Mouse (Mus musculus) limb, embryonic 12.5 days (tissue): Measurements from ENCODE around the gene Adipoq. TPM values are rescaled to one million over a fixed set of nuclear protein-coding genes. Genes with fewer than 3 reads are reported as not detected.
"Not testable (repeated sequence)": the region's sequence is repeated elsewhere in the genome, so short reads cannot be mapped to it uniquely, and the experiment has no call there.

Experiments used
- ATAC-seq: fragments of 200-750 bp; cut with Nextera tagmentation; 2 replicates; pipeline ENCODE4 v1.8.0; 2017; ENCODE audit warnings: low read depth, moderate TSS enrichment; ENCODE audit not compliant: insufficient number of reproducible peaks, insufficient read depth, low FRiP score, low TSS enrichment
- H3K27ac ChIP-seq: fragments of 300-500 bp; sonication (generic); 2 replicates; pipeline ENCODE4 v1.5.1; 2016; ENCODE audit warnings: mild to moderate bottlenecking, moderate library complexity
- H3K27me3 ChIP-seq: fragments of 300-500 bp; sonication (generic); 2 replicates; pipeline ENCODE4 v1.6.1; 2016; ENCODE audit warnings: mild to moderate bottlenecking, moderate library complexity
- H3K36me3 ChIP-seq: fragments of 300-500 bp; sonication (generic); 2 replicates; pipeline ENCODE4 v1.6.1; 2016; ENCODE audit warnings: mild to moderate bottlenecking, moderate library complexity
- H3K4me1 ChIP-seq: fragments of 300-500 bp; sonication (generic); replicated peaks from 2 replicates; pipeline ENCODE4 v1.6.1; 2016
- H3K4me2 ChIP-seq: fragments of 300-500 bp; sonication (generic); 2 replicates; pipeline ENCODE4 v1.6.1; 2016; ENCODE audit warnings: mild to moderate bottlenecking, moderate library complexity
- H3K4me3 ChIP-seq: fragments of 300-500 bp; sonication (generic); replicated peaks from 2 replicates; pipeline ENCODE4 v1.5.1; 2016; ENCODE audit warnings: mild to moderate bottlenecking
- H3K9ac ChIP-seq: fragments of 300-500 bp; sonication (generic); replicated peaks from 2 replicates; pipeline ENCODE4 v1.6.1; 2016; ENCODE audit warnings: mild to moderate bottlenecking, moderate library complexity
- H3K9me3 ChIP-seq: fragments of 300-500 bp; sonication (generic); 2 replicates; pipeline ENCODE4 v1.6.1; 2016; ENCODE audit warnings: mild to moderate bottlenecking, moderate library complexity
- whole genome bisulfite sequencing: fragments of 180-500 bp; shearing (Covaris S2); methylation state at CpG from one replicate; pipeline ENCODE4 v1.1.7; 2016; 5-methylcytosine and 5-hydroxymethylcytosine counted together
- polyA plus RNA-seq: library from polyadenylated mRNA; unstranded; fragments of >200 nt; fragmentation: Nextera tagmentation; extraction: Ambion mirVana; gene quantifications from 2 replicates; pipeline ENCODE4 v1.2.1, GENCODE M21; 2016

Adipoq gene
- polyA plus RNA-seq, 1 experiment from 2014 or later, result not detected

DNA sequence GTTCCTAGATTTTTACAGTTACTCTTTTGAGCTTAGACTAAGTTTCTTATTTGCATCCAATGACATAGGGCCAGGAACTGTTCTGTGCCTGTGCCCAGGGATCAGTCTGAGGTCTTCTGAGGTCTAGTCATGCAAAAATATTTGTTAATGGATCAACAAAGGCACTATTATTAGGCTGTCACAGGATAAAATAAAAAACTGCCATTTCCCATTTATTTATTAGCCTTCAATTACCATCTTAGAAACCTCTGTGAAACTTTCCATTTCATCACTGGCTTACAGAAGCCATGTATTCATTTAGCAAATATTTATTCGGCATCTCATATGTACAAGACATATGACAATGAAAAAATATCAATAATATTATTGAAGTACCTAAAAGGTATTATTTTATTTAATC, 20.3 kb downstream of the Adipoq start:
- Histone ChIP-seq H3K36me3 (no peaks in the 10 kb centered on the region), H3K4me1 (no peaks in the 10 kb centered on the region), H3K27me3 (no peaks in the 10 kb centered on the region), H3K4me2 (no peak overlapping the region), H3K27ac (no peak overlapping the region), H3K9ac (no peak overlapping the region), H3K4me3 (no peak overlapping the region), H3K9me3 (no peaks in the 10 kb centered on the region)
- no peak for ATAC-seq
- WGBS, result 90% methylated on average over 1 of the region's 1 CpGs

GRCm38 (mm10) chr16:23167079-23167478, 20.7 kb downstream of the Adipoq start:
- no peak overlapping the region for H3K4me3 ChIP-seq
- WGBS, result 72% methylated on average over 5 of the region's 5 CpGs
- no peaks in the 10 kb centered on the region for H3K36me3 ChIP-seq
- H3K4me1 ChIP-seq, result no peaks in the 10 kb centered on the region
- no peak for ATAC-seq
- no peaks in the 10 kb centered on the region for H3K27me3 ChIP-seq
- H3K9ac ChIP-seq, result no peak overlapping the region
- no peak overlapping the region for H3K4me2 ChIP-seq
- H3K9me3 ChIP-seq, result no peaks in the 10 kb centered on the region
- no peak overlapping the region for H3K27ac ChIP-seq

DNA sequence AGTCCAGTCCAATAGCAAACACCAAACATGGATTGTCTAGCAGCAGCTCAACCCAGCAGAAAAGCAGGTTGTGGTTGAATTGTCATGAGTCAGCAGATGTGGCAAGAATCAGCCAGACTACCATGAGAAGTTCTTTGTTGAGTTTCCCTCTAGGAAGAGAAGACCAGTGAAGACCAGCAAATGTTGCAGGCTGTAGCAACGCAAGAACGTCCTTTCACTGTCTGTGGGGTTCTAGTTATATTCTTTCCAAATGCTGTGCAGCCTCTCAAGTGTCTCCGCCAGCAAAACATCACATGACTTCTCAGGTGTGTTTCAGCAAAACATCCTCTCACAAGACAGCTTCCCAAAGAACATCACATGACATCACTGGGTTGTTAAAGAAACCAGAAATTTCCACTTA, 24.5 kb downstream of the Adipoq start:
- Histone ChIP-seq H3K27me3 (no peaks in the 10 kb centered on the region), H3K9me3 (0 out of 2 replicates have a peak, but pooled peaks cover 7% of the 10 kb centered on the region), H3K4me2 (no peak overlapping the region), H3K9ac (no peak overlapping the region), H3K36me3 (no peaks in the 10 kb centered on the region), H3K27ac (no peak overlapping the region), H3K4me1 (no peaks in the 10 kb centered on the region), H3K4me3 (no peak overlapping the region)
- no peak for ATAC-seq
- WGBS, result 88% methylated on average over 3 of the region's 3 CpGs

GRCm38 (mm10) chr16:23173904-23174303, 27.6 kb downstream of the Adipoq start:
- Histone ChIP-seq H3K9ac (no peak overlapping the region), H3K27ac (no peak overlapping the region), H3K36me3 (no peaks in the 10 kb centered on the region), H3K27me3 (no peaks in the 10 kb centered on the region), H3K4me1 (no peaks in the 10 kb centered on the region), H3K4me2 (no peak overlapping the region), H3K9me3 (0 out of 2 replicates have a peak, but pooled peaks cover 7% of the 10 kb centered on the region), H3K4me3 (no peak overlapping the region)
- no peak for ATAC-seq
- 92% methylated on average over 5 of the region's 5 CpGs for WGBS

DNA sequence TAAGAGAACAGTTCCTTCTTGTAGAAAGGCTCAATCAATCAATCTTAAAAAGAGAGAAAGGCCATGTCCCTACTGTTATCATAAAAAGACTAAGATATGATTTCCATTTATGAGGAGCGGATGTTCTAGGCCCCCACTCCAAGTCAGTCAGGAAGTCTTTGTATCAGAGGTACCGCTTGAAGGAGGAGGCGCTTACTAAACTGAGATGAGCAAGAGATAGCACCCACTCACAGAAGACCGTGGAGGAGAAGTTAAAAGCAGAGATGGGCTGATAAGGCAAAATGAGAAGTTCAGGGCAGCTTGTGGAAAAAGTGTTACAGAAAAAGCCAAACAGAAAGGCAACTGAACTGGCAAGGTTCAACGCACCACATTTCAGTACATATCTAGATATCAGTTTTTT, 28.5 kb downstream of the Adipoq start:
- Histone ChIP-seq H3K4me3 (no peak overlapping the region), H3K4me1 (no peaks in the 10 kb centered on the region), H3K9me3 (0 out of 2 replicates have a peak, but pooled peaks cover 7% of the 10 kb centered on the region), H3K27ac (no peak overlapping the region), H3K4me2 (no peak overlapping the region), H3K36me3 (no peaks in the 10 kb centered on the region), H3K9ac (no peak overlapping the region), H3K27me3 (no peaks in the 10 kb centered on the region)
- 93% methylated on average over 5 of the region's 5 CpGs for WGBS
- no peak for ATAC-seq

DNA sequence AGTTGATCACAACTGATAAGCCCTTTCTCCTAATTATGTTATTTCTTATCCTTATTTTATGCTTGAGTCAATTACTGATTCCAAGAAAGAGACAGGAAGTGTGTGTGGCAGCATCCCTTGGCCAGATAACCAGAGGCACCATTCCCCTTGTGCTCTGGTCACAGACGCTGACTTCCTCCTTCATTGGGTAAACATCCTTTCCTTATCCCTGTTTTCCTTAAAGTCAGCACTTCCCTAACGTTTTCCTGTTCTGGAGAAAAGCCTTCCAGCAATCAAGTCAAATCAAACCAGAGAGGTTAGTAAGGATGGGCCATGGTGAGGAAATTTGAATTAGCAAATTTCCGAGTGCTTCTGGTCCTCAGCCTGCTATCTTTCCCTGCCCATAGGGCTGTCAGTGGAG, 29.6 kb downstream of the Adipoq start:
- Histone ChIP-seq H3K27me3 (no peaks in the 10 kb centered on the region), H3K36me3 (no peaks in the 10 kb centered on the region), H3K9ac (no peak overlapping the region), H3K4me3 (no peak overlapping the region), H3K4me2 (no peak overlapping the region), H3K4me1 (no peaks in the 10 kb centered on the region), H3K9me3 (0 out of 2 replicates have a peak, but pooled peaks cover 7% of the 10 kb centered on the region), H3K27ac (no peak overlapping the region)
- whole genome bisulfite sequencing, result 60% methylated on average over 3 of the region's 3 CpGs
- no peak for ATAC-seq

DNA sequence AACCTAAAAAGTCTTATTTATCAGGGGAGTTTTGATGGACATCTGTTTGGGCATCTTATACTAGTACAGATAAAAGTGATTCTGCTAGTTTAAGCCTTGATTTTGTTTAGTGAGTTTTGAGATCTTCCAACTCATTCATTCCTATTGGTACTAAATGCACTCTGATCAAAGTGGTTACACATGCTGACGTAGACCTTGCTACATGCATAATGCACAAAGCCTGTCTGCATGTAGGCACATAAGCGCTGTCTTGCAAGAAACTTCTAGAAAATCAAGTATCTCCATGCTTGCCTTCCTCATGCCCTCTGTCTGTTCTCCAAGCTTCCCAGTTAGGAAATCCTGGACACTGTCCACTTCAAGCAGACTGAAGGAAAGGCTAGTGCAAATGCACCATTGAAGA, 31.5 kb downstream of the Adipoq start:
- Histone ChIP-seq H3K4me3 (no peak overlapping the region), H3K27me3 (no peaks in the 10 kb centered on the region), H3K9me3 (0 out of 2 replicates have a peak, but pooled peaks cover under 1% of the 10 kb centered on the region), H3K4me1 (no peaks in the 10 kb centered on the region), H3K4me2 (no peak overlapping the region), H3K9ac (no peak overlapping the region), H3K36me3 (no peaks in the 10 kb centered on the region), H3K27ac (no peak overlapping the region)
- 96% methylated on average over 2 of the region's 2 CpGs for WGBS
- ATAC-seq, result no peak

DNA sequence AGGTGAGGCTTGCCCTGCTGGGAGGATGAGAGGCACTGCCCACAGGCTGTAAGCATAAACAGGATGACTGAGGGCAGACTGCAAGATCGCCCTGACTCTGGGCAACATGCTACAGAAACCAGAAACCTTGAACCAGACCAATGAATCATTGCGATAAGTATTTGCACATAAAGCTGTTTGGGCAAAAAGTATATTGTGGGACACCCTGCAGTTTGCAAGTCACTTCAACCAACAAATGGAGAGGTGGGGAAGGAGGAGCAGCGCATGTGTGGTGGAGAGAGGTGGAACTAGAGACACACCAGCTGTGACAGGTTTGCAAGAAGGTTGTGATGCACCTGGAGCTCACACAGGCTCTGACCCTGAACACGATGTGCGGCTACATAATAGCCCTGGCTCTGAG, 32.5 kb downstream of the Adipoq start:
- Histone ChIP-seq H3K36me3 (no peaks in the 10 kb centered on the region), H3K4me1 (no peaks in the 10 kb centered on the region), H3K4me3 (no peak overlapping the region), H3K9ac (no peak overlapping the region), H3K9me3 (no peaks in the 10 kb centered on the region), H3K27me3 (no peaks in the 10 kb centered on the region), H3K27ac (no peak overlapping the region), H3K4me2 (no peak overlapping the region)
- WGBS, result 92% methylated on average over 5 of the region's 5 CpGs
- ATAC-seq, result no peak

DNA sequence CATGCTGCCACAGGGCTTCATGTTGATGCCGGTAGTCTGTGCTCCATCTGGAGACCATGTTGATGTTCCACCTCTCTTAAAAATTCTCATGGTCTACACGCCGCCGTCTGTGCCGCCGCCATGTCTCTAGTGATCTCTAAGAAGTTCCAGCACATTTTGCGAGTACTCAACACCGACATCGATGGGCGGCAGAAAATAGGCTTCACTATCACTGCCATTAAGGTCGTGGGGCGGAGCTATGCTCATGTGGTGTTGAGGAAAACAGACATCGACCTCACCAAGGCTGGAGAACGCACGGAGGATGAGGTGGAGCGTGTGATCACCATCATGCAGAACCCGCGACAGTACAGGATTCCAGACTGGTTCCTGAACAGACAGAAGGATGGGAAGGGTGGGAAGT, 33.1 kb downstream of the Adipoq start:
- not testable (repeated sequence) for ATAC-seq, H3K4me2 ChIP-seq, H3K27ac ChIP-seq, H3K36me3 ChIP-seq, H3K27me3 ChIP-seq, H3K4me3 ChIP-seq, H3K9ac ChIP-seq, H3K9me3 ChIP-seq, H3K4me1 ChIP-seq
- WGBS, result 90% methylated on average over 18 of the region's 18 CpGs

DNA sequence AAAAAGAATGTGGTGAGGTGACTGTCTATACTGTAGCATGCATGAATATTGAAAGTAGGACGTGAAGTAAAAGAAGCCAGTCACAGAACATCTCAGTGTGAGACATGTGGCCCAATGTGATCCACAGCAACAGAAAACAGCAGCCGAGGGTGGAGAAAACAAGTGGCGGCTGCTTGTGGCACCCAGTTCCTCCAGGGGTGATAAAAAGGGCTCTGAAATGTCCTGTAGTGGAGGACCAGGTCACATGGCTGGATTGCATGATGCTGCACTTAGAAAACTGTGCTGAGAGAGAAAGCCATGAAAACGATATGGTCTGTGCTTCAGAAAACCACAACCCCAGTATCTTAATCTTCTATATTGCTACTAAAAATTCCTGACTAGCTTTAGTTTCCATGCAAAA, 34.7 kb downstream of the Adipoq start:
- H3K4me1 ChIP-seq, result no peaks in the 10 kb centered on the region
- no peak overlapping the region for H3K27ac ChIP-seq
- H3K36me3 ChIP-seq, result no peaks in the 10 kb centered on the region
- no peaks in the 10 kb centered on the region for H3K27me3 ChIP-seq
- H3K9me3 ChIP-seq, result no peaks in the 10 kb centered on the region
- ATAC-seq, result no peak
- no peak overlapping the region for H3K4me3 ChIP-seq
- H3K9ac ChIP-seq, result no peak overlapping the region
- 66% methylated on average over 4 of the region's 4 CpGs for WGBS
- no peak overlapping the region for H3K4me2 ChIP-seq

DNA sequence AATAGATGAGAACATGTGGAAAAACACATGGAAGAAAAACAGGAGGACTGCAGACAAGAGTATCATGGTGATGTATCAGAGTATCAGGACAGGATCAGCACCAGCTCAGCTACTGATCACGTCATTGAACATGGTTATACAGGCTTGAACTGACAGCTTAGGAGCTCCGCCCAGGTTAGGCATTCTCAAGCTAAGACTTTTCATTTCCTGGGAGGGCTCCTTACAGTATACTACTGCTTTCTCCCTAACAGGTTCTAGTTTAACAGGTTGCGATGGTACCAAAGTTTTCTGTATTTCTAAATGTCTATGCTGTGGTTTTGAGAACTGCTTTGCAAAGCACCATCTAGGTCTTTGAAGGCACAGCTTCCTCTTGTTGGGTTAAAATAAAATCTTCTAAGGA, 35.2 kb downstream of the Adipoq start:
- no peak overlapping the region for H3K27ac ChIP-seq
- no peak for ATAC-seq
- H3K9ac ChIP-seq, result no peak overlapping the region
- H3K4me2 ChIP-seq, result no peak overlapping the region
- no peak overlapping the region for H3K4me3 ChIP-seq
- H3K9me3 ChIP-seq, result no peaks in the 10 kb centered on the region
- no peaks in the 10 kb centered on the region for H3K27me3 ChIP-seq
- no peaks in the 10 kb centered on the region for H3K36me3 ChIP-seq
- no peaks in the 10 kb centered on the region for H3K4me1 ChIP-seq
- WGBS, result 80% methylated on average over 3 of the region's 3 CpGs

DNA sequence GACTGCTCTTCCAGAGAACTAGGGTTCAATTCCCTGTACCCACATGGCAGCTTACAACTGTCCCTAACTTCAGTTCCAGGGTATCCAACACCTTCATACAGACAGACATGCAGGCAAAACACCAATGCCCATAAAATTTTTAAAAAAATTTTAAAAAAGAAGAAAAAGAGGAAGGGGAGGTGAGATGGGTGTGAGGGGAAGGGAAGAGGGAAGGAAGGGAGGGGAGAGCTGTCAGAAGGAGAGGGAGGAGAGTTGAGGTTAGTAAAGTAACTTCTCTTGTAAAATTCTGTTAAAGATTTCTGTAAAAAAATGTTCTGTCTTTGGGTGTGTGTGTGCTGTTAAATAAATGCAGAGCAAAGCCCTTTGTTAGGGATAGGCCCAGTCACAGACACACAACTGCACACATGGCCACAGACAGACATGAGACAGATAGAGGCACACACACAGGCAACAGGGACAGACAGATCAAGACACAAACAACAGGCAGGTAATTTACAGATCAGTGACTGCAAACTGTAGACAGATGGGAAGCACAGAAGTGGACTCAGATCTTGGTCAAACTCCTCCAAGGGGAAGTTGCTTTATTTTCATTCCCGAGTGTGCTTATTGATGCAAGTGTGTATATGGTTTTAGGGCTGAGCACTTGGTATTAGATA, 35.7 kb downstream of the Adipoq start:
- Histone ChIP-seq H3K9me3 (no peaks in the 10 kb centered on the region), H3K9ac (no peak overlapping the region), H3K4me1 (no peaks in the 10 kb centered on the region), H3K4me3 (no peak overlapping the region), H3K27me3 (no peaks in the 10 kb centered on the region), H3K36me3 (no peaks in the 10 kb centered on the region), H3K27ac (no peak overlapping the region), H3K4me2 (no peak overlapping the region)
- ATAC-seq, result no peak
- WGBS, result 91% methylated on average over 1 of the region's 1 CpGs
